Mouse (Mus musculus) erythroblast, embryonic 14.5 days (primary cell): ENCODE results near the gene Arrb2. TPM values are rescaled to one million over a fixed set of nuclear protein-coding genes. Genes with fewer than 3 reads are reported as not detected.

ENCODE experiments used
- H3K27me3 ChIP-seq: 2 replicates; pipeline ENCODE4 v1.6.1; 2012; ENCODE audit warnings: inconsistent platforms; ENCODE audit not compliant: control insufficient read depth
- H3K36me3 ChIP-seq: 2 replicates; pipeline ENCODE4 v1.6.1; 2012; ENCODE audit warnings: mild to moderate bottlenecking, inconsistent platforms; ENCODE audit not compliant: control insufficient read depth
- H3K4me1 ChIP-seq: 2 replicates; pipeline ENCODE4 v1.6.1; 2012; ENCODE audit warnings: inconsistent platforms; ENCODE audit not compliant: control insufficient read depth
- H3K4me3 ChIP-seq: replicated peaks from 2 replicates; pipeline ENCODE3; 2012; ENCODE audit warnings: moderate library complexity, mild to moderate bottlenecking, inconsistent platforms
- H3K9me3 ChIP-seq: 2 replicates; pipeline ENCODE4 v1.6.1; 2012; ENCODE audit warnings: low read length, inconsistent platforms, mixed read lengths; ENCODE audit not compliant: control insufficient read depth
- GATA1 ChIP-seq: IDR thresholded peaks from 2 replicates; pipeline ENCODE4 v1.6.1; 2012; ENCODE audit warnings: low read length, inconsistent platforms, mixed read lengths
- TAL1 ChIP-seq: IDR thresholded peaks from 3 replicates; pipeline ENCODE4 v1.6.1; 2012; ENCODE audit warnings: low read length, inconsistent platforms, mixed read lengths
- polyA plus RNA-seq: library from polyadenylated mRNA; stranded (reverse); fragments of >175 nt; gene quantifications from 2 replicates; pipeline ENCODE4 v1.2.3, GENCODE M21; 2012

Gene Arrb2
- polyA plus RNA-seq, 1 experiment: 7.9 TPM

DNA sequence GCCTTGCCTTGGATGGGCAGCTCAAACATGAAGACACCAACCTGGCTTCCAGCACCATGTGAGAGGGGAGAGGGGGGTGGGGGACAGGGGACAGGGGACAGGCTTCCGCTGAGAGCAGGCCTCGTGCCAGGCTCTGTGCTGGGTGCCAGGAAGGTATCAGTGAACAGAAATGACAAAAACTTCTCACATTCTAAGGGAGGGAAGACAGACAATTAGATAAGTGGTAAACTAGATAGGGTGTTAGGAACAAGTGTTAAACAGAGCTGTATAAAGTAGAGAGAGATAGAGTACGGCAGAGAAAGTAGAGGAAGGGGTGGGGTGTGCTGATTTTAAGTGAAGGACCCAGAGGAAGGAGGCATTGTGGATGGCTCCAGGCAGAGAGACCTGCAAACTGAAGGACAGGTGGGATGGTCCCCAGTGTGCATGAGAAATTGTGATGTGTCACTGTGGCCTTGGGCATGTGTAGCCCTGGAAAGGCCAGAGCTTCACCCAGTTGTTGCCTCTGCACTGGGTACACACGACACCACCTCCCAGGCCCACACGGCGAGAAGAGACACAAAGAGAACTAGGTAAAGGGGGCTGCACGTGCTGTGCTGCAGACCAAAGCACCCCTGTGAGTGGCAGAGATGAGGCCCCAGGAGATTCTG, 6.4 kb downstream of the Arrb2 start:
- no peak overlapping the region for H3K4me3 ChIP-seq
- H3K4me1 ChIP-seq: peaks cover 18% of the 10 kb centered on the region
- no peaks in the 10 kb centered on the region for H3K9me3 ChIP-seq
- H3K27me3 ChIP-seq: no peaks in the 10 kb centered on the region
- TF ChIP-seq GATA1 (no peak), TAL1 (no peak)
- peaks cover 48% of the 10 kb centered on the region for H3K36me3 ChIP-seq

DNA sequence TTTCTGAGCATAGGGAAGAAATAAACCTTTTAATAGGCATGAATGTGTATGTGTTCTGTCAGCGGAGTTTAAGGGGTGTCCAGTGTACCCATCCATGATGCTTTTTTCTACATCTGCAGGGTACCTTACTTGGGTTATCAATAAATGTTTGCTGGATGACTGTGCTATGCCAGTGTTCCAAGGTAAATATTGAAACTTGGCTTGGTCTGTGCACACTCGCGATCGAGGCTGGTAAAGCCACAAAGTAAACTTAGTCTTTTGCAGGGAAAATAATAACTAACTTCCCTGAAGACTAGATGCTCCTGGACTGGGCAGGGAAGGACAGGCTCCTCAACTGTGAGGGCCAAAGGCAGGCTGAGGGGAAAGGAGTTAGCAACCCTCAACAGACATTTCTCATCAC, 8.2 kb downstream of the Arrb2 start:
- Histone ChIP-seq H3K4me1 (peaks cover 4% of the 10 kb centered on the region), H3K27me3 (no peaks in the 10 kb centered on the region), H3K4me3 (no peak overlapping the region), H3K36me3 (peaks cover 48% of the 10 kb centered on the region), H3K9me3 (no peaks in the 10 kb centered on the region)
- no peak for TF ChIP-seq TAL1
- TF ChIP-seq GATA1: no peak

- Histone ChIP-seq H3K4me1 (peaks cover 1% of the 10 kb centered on the region), H3K4me3 (no peak overlapping the region), H3K9me3 (no peaks in the 10 kb centered on the region), H3K36me3 (peaks cover 38% of the 10 kb centered on the region), H3K27me3 (no peaks in the 10 kb centered on the region)
- TF ChIP-seq TAL1 (no peak), GATA1 (no peak)
Measured at GRCm38 (mm10) chr11:70441882-70442281, 9.4 kb downstream of the Arrb2 start.

- Histone ChIP-seq H3K9me3 (no peaks in the 10 kb centered on the region), H3K36me3 (peaks cover 23% of the 10 kb centered on the region), H3K27me3 (no peaks in the 10 kb centered on the region), H3K4me3 (no peak overlapping the region), H3K4me1 (no peaks in the 10 kb centered on the region)
- no peak for TF ChIP-seq GATA1
- TF ChIP-seq TAL1: no peak
Measured at GRCm38 (mm10) chr11:70443964-70444363, 11.5 kb downstream of the Arrb2 start.

- no peaks in the 10 kb centered on the region for H3K27me3 ChIP-seq
- H3K4me3 ChIP-seq: no peak overlapping the region
- no peaks in the 10 kb centered on the region for H3K4me1 ChIP-seq
Measured at GRCm38 (mm10) chr11:70444667-70445066, 12.2 kb downstream of the Arrb2 start.

DNA sequence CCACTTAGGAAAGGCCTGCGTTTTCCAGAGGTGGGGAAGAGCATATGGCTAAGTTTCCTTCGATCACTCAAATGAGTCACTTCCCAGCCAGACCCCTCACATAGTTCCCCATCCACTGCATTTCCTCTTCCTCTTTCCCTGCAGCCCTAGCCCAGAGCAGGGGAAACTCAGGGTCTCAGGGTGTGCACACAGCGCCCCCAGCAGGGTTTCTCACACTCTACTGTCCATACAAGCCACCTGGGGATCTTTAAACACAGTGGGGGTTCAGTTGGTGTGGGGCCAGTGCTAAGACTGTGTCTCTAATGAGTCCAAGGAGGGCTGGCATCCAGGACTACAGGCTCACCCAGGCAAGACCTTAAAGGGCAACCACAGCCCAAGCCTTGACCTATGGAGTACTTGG, 14.3 kb downstream of the Arrb2 start:
- H3K4me1 ChIP-seq: peaks cover 12% of the 10 kb centered on the region
- peaks cover 2% of the 10 kb centered on the region; the same call in 1 of the 2 replicates for H3K36me3 ChIP-seq
- no peak overlapping the region for H3K4me3 ChIP-seq
- H3K9me3 ChIP-seq: no peaks in the 10 kb centered on the region
- H3K27me3 ChIP-seq: no peaks in the 10 kb centered on the region
- TF ChIP-seq GATA1 (no peak), TAL1 (no peak)

More at GRCm38 (mm10) chr11:70444667-70445066, 12.2 kb downstream of the Arrb2 start:
- H3K9me3 ChIP-seq: no peaks in the 10 kb centered on the region
- TF ChIP-seq GATA1: no peak
- no peak for TF ChIP-seq TAL1
- peaks cover 16% of the 10 kb centered on the region for H3K36me3 ChIP-seq

DNA sequence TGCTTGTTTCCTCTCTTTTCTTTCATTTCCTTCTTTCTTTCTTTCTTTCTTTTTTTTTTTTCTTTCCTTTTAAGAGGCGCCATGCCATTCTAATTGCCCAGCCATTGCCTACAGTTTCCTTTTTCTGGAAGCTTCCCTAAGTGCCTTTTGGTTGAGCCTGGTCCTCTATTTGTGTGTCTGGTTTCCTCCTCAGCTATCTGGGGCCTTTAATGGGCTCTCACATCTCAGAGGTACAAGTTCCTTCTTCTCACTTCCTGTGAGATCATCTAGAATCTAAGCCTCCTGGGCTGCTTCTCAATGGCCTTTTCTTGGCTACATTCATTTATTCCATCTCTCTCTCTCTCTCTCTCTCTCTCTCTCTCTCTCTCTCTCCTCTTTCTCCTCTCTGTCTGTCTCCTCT, 14.9 kb downstream of the Arrb2 start:
- no peaks in the 10 kb centered on the region for H3K27me3 ChIP-seq
- no peaks in the 10 kb centered on the region for H3K9me3 ChIP-seq
- H3K4me1 ChIP-seq: peaks cover 18% of the 10 kb centered on the region
- TF ChIP-seq GATA1 (no peak), TAL1 (no peak)
- H3K36me3 ChIP-seq: no peaks in the 10 kb centered on the region
- no peak overlapping the region for H3K4me3 ChIP-seq

DNA sequence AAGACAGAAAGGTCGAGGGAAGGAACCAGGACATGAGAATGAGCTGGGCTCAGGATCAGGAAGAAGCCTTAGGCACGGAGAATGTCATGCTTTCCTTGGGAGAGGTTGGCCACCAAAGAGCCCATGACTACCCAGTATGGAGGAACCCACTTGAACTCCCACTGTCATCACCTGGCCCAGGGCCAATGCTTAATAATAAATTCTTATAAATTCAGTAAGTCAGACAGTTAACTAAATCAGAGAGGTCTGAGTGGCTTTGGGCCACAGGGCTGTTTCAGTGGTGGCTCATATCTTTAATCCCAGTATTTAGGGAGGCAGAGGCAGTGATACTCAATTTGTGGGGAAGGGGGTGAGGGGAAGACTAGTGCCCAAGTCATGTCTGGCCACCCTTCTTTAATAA, 18.5 kb downstream of the Arrb2 start:
- TF ChIP-seq GATA1 (no peak), TAL1 (no peak)
- Histone ChIP-seq H3K4me1 (peaks cover 29% of the 10 kb centered on the region), H3K4me3 (no peak overlapping the region)

GRCm38 (mm10) chr11:70451797-70452498, 19.5 kb downstream of the Arrb2 start, which contains the start of gene Med11:
Gene Med11 (plus strand): TSS chr11:70451919.
- no peak for TF ChIP-seq GATA1
- H3K27me3 ChIP-seq: no peaks in the 10 kb centered on the region
- no peaks in the 10 kb centered on the region for H3K9me3 ChIP-seq
- H3K36me3 ChIP-seq: peaks cover 10% of the 10 kb centered on the region
- H3K4me1 ChIP-seq: peaks cover 29% of the 10 kb centered on the region
- H3K4me3 ChIP-seq: peak within 1 kb of the TSS; percentile 69

More for the DNA sequence above, 18.5 kb downstream of the Arrb2 start:
- H3K27me3 ChIP-seq: no peaks in the 10 kb centered on the region
- H3K36me3 ChIP-seq: peaks cover 10% of the 10 kb centered on the region
- no peaks in the 10 kb centered on the region for H3K9me3 ChIP-seq
